In the genomic region with DNA sequence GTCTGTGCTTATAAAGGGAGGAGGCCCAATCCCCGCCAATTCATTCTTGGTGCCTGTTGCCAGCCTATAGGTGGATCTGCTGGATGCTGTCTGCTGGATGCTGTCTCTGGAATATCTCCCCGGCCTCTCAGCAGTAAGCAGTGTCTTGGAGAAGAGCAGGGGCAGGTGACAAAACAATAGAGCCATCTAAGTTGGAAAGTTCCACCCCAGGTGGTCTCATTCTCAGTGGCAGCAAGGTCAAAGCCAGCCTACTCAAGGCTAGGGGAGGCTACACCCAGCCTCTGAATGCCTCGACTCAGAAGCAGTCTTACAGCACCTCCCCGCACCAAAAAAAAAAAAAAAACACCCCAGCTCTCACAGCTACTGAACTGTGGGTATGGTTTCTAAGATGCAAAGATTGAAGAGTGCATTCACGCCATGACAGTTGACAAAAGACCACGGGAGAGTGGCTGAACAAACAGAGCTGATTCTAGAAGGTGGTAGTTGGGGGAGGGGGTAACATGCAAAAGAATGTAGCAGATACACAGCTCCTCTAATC, we compare ENCODE assay signal across 24 mouse cellular contexts. TPM values are rescaled to one million over a fixed set of nuclear protein-coding genes. Genes with fewer than 3 reads are reported as not detected.
A peak's percentile ranks its signal among the peaks of the same experiment; 100 is the strongest.
DNase-seq lines count a peak whose midpoint lies in the region; ATAC-seq and TF ChIP-seq lines count a peak whose summit lies in the region.
"Had no signal": no experiment of that assay in that cellular context is flagged by ENCODE, and none has a peak within 500 bp of the region (broad histone marks: within the 10 kb centered on the region; RNA-seq: fewer than 3 reads in every experiment).

No protein-coding gene starts in this region.

- H3K4me3 ChIP-seq in ES-Bruce4 (ENCODE audit: low read depth, low read length), result no peak overlapping the region
- 0 out of 4 replicates have a peak overlapping the region, but pooled peaks of 1 of the 2 experiments have one; percentile 5 for H3K4me3 ChIP-seq in ES-E14 (ENCODE audit: insufficient read depth in 1 of 2, low read depth in 1 of 2, low read length in 2 of 2, poor library complexity in 1 of 2, severe bottlenecking in 1 of 2)
- H3K4me3 ChIP-seq in forebrain, embryonic 14.5 days (ENCODE audit: low read depth, low read length), result no peak overlapping the region
- no peak overlapping the region for H3K4me3 ChIP-seq in hindbrain, embryonic 16.5 days (ENCODE audit: low read length)
- H3K4me3 ChIP-seq: embryonic facial prominence, embryonic 13.5 days; embryonic facial prominence, embryonic 15.5 days; erythroblast, embryonic 14.5 days; forebrain, embryonic 10.5 days; forebrain, embryonic 12.5 days; forebrain, embryonic 15.5 days had no signal

- WGBS in forebrain, embryonic 14.5 days, result 75% methylated on average over 6 of the region's 6 CpGs
- WGBS in hindbrain, embryonic 16.5 days, result 61% methylated on average over 6 of the region's 6 CpGs

- H3K4me1 ChIP-seq in ES-Bruce4 (ENCODE audit: control insufficient read depth, insufficient read depth, low read length) (peaks cover 5% of the 10 kb centered on the region), ES-E14 (ENCODE audit: control insufficient read depth in 2 of 2, insufficient read depth in 2 of 2, low read length in 2 of 2, poor library complexity in 1 of 2) (peaks cover 4 to 16% of the 10 kb centered on the region in 2 experiments)
- no peaks in the 10 kb centered on the region for H3K4me1 ChIP-seq in forebrain, embryonic 14.5 days (ENCODE audit: control insufficient read depth, insufficient read depth, low read length)
- no peaks in the 10 kb centered on the region for H3K4me1 ChIP-seq in hindbrain, embryonic 16.5 days (ENCODE audit: control insufficient read depth, insufficient read depth, low read depth, low read length)
- H3K4me1 ChIP-seq: embryonic facial prominence, embryonic 13.5 days; embryonic facial prominence, embryonic 15.5 days; forebrain, embryonic 10.5 days; forebrain, embryonic 12.5 days; forebrain, embryonic 15.5 days had no signal

- peak; percentile 86 for DNase-seq in ES-E14 (ENCODE audit: low read depth, low spot score)
- peak; percentile 73 for DNase-seq in WW6 (ENCODE audit: low read depth, low spot score)
- DNase-seq in left cerebral cortex, postnatal 36 days (ENCODE audit: low spot score in 2 of 2), result no peak
- DNase-seq in cerebellum, adult 9-11 months, result no peak
- no peak for DNase-seq in forebrain, embryonic 14.5 days (ENCODE audit: low spot score)

- H3K9me3 ChIP-seq in ES-Bruce4 (replicated peaks; ENCODE audit: control insufficient read depth, insufficient read depth, low read length, poor library complexity, severe bottlenecking) (no peaks in the 10 kb centered on the region), ES-E14 (ENCODE audit: control insufficient read depth, insufficient read depth, low read depth, low read length) (no peaks in the 10 kb centered on the region)
- H3K9me3 ChIP-seq in forebrain, embryonic 14.5 days (replicated peaks; ENCODE audit: control insufficient read depth, low read length), result no peaks in the 10 kb centered on the region
- no peaks in the 10 kb centered on the region for H3K9me3 ChIP-seq in hindbrain, embryonic 16.5 days (ENCODE audit: control insufficient read depth, low read length)
- H3K9me3 ChIP-seq: embryonic facial prominence, embryonic 13.5 days; embryonic facial prominence, embryonic 15.5 days; forebrain, embryonic 10.5 days; forebrain, embryonic 12.5 days; forebrain, embryonic 15.5 days had no signal

- no peak for TF ChIP-seq CTCF in ES-Bruce4 (IDR thresholded peaks at IDR 0.05; ENCODE audit: low read depth, low read length)

- TF ChIP-seq EP300 in ES-Bruce4 (IDR thresholded peaks at IDR 0.05; ENCODE audit: insufficient read depth, low read depth, low read length), result peak; percentile 75; the same call in 1 of the 2 replicates

- H3K36me3 ChIP-seq in ES-Bruce4 (ENCODE audit: control insufficient read depth, insufficient read depth, low read length, poor library complexity, severe bottlenecking), result no peaks in the 10 kb centered on the region
- no peaks in the 10 kb centered on the region for H3K36me3 ChIP-seq in ES-E14 (ENCODE audit: control insufficient read depth, insufficient read depth, low read length, poor library complexity, severe bottlenecking)
- no peaks in the 10 kb centered on the region for H3K36me3 ChIP-seq in forebrain, embryonic 14.5 days (ENCODE audit: control insufficient read depth, insufficient read depth, low read length)
- H3K36me3 ChIP-seq in hindbrain, embryonic 16.5 days (ENCODE audit: control insufficient read depth, insufficient read depth, low read length), result no peaks in the 10 kb centered on the region
- H3K36me3 ChIP-seq: embryonic facial prominence, embryonic 13.5 days; embryonic facial prominence, embryonic 15.5 days; forebrain, embryonic 10.5 days; forebrain, embryonic 12.5 days; forebrain, embryonic 15.5 days had no signal

- no peaks in the 10 kb centered on the region for H3K27me3 ChIP-seq in ES-Bruce4 (ENCODE audit: control insufficient read depth, insufficient read depth, low read length, poor library complexity, severe bottlenecking)
- H3K27me3 ChIP-seq in forebrain, embryonic 14.5 days (replicated peaks; ENCODE audit: control insufficient read depth, insufficient read depth, low read length), result no peaks in the 10 kb centered on the region
- H3K27me3 ChIP-seq in hindbrain, embryonic 16.5 days (replicated peaks; ENCODE audit: control insufficient read depth, insufficient read depth, low read length), result no peaks in the 10 kb centered on the region
- H3K27me3 ChIP-seq: embryonic facial prominence, embryonic 13.5 days; embryonic facial prominence, embryonic 15.5 days; forebrain, embryonic 12.5 days; forebrain, embryonic 15.5 days had no signal

- H3K27ac ChIP-seq in ES-Bruce4 (ENCODE audit: insufficient read depth, low read length) (peak overlapping the region; percentile 83), ES-E14 (ENCODE audit: insufficient read depth, low read depth, low read length, poor library complexity, severe bottlenecking) (peak overlapping the region; percentile 80)
- no peak overlapping the region for H3K27ac ChIP-seq in forebrain, embryonic 14.5 days (ENCODE audit: low read depth, low read length)
- no peak overlapping the region for H3K27ac ChIP-seq in hindbrain, embryonic 16.5 days (ENCODE audit: low read depth, low read length)
- H3K27ac ChIP-seq: embryonic facial prominence, embryonic 13.5 days; embryonic facial prominence, embryonic 15.5 days; forebrain, embryonic 10.5 days; forebrain, embryonic 12.5 days; forebrain, embryonic 15.5 days had no signal

- H3K9ac ChIP-seq in ES-Bruce4 (ENCODE audit: low read depth, poor library complexity, severe bottlenecking) (no peak overlapping the region), ES-E14 (ENCODE audit: insufficient read depth, low read depth, low read length, poor library complexity, severe bottlenecking) (no peak overlapping the region)
- H3K9ac ChIP-seq in forebrain, embryonic 14.5 days (ENCODE audit: low read length), result no peak overlapping the region
- no peak overlapping the region for H3K9ac ChIP-seq in hindbrain, embryonic 16.5 days (ENCODE audit: low read depth, low read length)
- H3K9ac ChIP-seq: embryonic facial prominence, embryonic 13.5 days; embryonic facial prominence, embryonic 15.5 days; forebrain, embryonic 12.5 days; forebrain, embryonic 15.5 days; forebrain, postnatal 0 days had no signal

- in situ Hi-C loops in ES-E14 (cut with MboI; ENCODE audit: low sequenced_read_pairs in 2 of 2, unreplicated experiment in 2 of 2), result no loop called here

- ATAC-seq in forebrain, embryonic 14.5 days, result no peak
- ATAC-seq in hindbrain, embryonic 16.5 days, result no peak
- ATAC-seq: activated CD4-positive, CD25-positive, alpha-beta regulatory T cell, adult 4 months; forebrain, embryonic 15.5 days; forebrain, postnatal 0 days had no signal

- intact Hi-C loops in left cerebral cortex, postnatal 36 days (cut with DNase I), result loop anchor here (5.0 to 10.0 kb wide), 3 partner anchors 77 to 429 kb away; a partner anchor contains a TSS

- no peak overlapping the region for H3K4me2 ChIP-seq in forebrain, embryonic 14.5 days (ENCODE audit: low read length)
- H3K4me2 ChIP-seq in hindbrain, embryonic 16.5 days (ENCODE audit: low read length), result no peak overlapping the region
- H3K4me2 ChIP-seq: embryonic facial prominence, embryonic 13.5 days; embryonic facial prominence, embryonic 15.5 days; forebrain, embryonic 12.5 days; forebrain, embryonic 15.5 days had no signal

- TF ChIP-seq POLR2A in ES-Bruce4 (IDR thresholded peaks at IDR 0.05; ENCODE audit: insufficient read depth, low read length), result no peak

TF ChIP-seq in ES-E14, 5 proteins besides CTCF, POLR2A, EP300 and RAD21:
- TF ChIP-seq HCFC1 (IDR thresholded peaks at IDR 0.05; ENCODE audit: borderline replicate concordance, insufficient read depth, low read length) (no peak), CHD2 (IDR thresholded peaks at IDR 0.05; ENCODE audit: low read depth, low read length) (no peak), MAFK (IDR thresholded peaks at IDR 0.05; ENCODE audit: insufficient read depth, low read depth, low read length) (0 out of 2 replicates have a peak, but pooled peaks have one; percentile 14), ZNF384 (IDR thresholded peaks at IDR 0.05; ENCODE audit: low read depth, low read length) (peak; percentile 98), ZC3H11A (IDR thresholded peaks at IDR 0.05; ENCODE audit: borderline replicate concordance, low read depth, low read length) (no peak)
TF ChIP-seq in ES-E14: peak in this region for 2.

RNA-seq across cellular contexts. Expression of a gene that starts 31.4 kb away (rescaled TPM):
- 0.37 TPM in 1 of 2 replicates, not detected in the other for polyA plus RNA-seq in ES-Bruce4 (2011; ENCODE audit: insufficient read depth, insufficient read length, low read depth, missing spikeins)
- total RNA-seq in ES-E14 (2012; rRNA removed), result 0.85 and 2.0 TPM in 2 replicates
- total RNA-seq in left cerebral cortex, postnatal 36 days (2021), result under 1 TPM in 1 of 2 experiments, not detected in 1; 0.25 TPM
- 0.08 TPM in 1 of 2 replicates, not detected in the other for polyA plus RNA-seq in forebrain, embryonic 14.5 days (2014; fragmentation: Nextera tagmentation; extraction: Ambion mirVana)
- 0.09 TPM in 1 of 2 replicates, not detected in the other for polyA plus RNA-seq in hindbrain, embryonic 16.5 days (2015; fragmentation: Nextera tagmentation; extraction: Ambion mirVana)
- total RNA-seq: adrenal gland, adult 18-20 months; adrenal gland, adult 8-10 months; adrenal gland, postnatal 14 days; adrenal gland, postnatal 36 days; common myeloid progenitor, adult 5-6 weeks; forebrain, postnatal 0 days; MEL had no signal
- polyA plus RNA-seq: C2C12; embryonic facial prominence, embryonic 11.5 days; embryonic facial prominence, embryonic 15.5 days; erythroblast, embryonic 14.5 days; forebrain, embryonic 10.5 days; forebrain, embryonic 12.5 days; forebrain, embryonic 15.5 days; forebrain, postnatal 0 days had no signal

RNA-seq across cellular contexts. Expression of a gene that starts 34.7 kb away (rescaled TPM):
- polyA plus RNA-seq in ES-Bruce4 (2011; ENCODE audit: insufficient read depth, insufficient read length, low read depth, missing spikeins), result not detected in 2 replicates
- total RNA-seq in ES-E14 (2012; rRNA removed), result 0.37 and 0.40 TPM in 2 replicates
- total RNA-seq in left cerebral cortex, postnatal 36 days (2021), result not detected
- not detected in 2 replicates for polyA plus RNA-seq in forebrain, embryonic 14.5 days (2014; fragmentation: Nextera tagmentation; extraction: Ambion mirVana)
- polyA plus RNA-seq in hindbrain, embryonic 16.5 days (2015; fragmentation: Nextera tagmentation; extraction: Ambion mirVana), result not detected in 2 replicates
- total RNA-seq: adrenal gland, adult 18-20 months; adrenal gland, adult 8-10 months; adrenal gland, postnatal 14 days; adrenal gland, postnatal 36 days; common myeloid progenitor, adult 5-6 weeks; forebrain, postnatal 0 days; MEL had no signal
- polyA plus RNA-seq: C2C12; cerebellum, adult 2 months; embryonic facial prominence, embryonic 11.5 days; embryonic facial prominence, embryonic 13.5 days; embryonic facial prominence, embryonic 15.5 days; erythroblast, embryonic 14.5 days; forebrain, embryonic 10.5 days; forebrain, embryonic 12.5 days; forebrain, embryonic 15.5 days; forebrain, postnatal 0 days had no signal

Comparison
In these comparisons a context has a peak if more than half of its experiments do, and no peak if none do; other contexts are left out.
1. H3K27ac ChIP-seq: peak in ES-Bruce4 (single experiment) and ES-E14 (single experiment); none in forebrain, embryonic 14.5 days (single experiment) and hindbrain, embryonic 16.5 days (single experiment).
2. DNase-seq: peak in ES-E14 (single experiment) and WW6 (single experiment); none in left cerebral cortex, postnatal 36 days (0 of 2), cerebellum, adult 9-11 months (single experiment) and forebrain, embryonic 14.5 days (single experiment).